Mouse (Mus musculus) fat pad, adult 2 months (tissue): ENCODE data around the gene Pfdn2.

Experiments used
- DNase-seq: peaks from one replicate; pipeline ENCODE4 v3.0.0-alpha.2; 2011; ENCODE audit warnings: low read depth, low spot score; ENCODE audit errors: extremely low read depth

Gene Pfdn2

GRCm38 (mm10) chr1:171402991-171403390, 57.5 kb downstream of the Pfdn2 start:
- no peak for DNase-seq

GRCm38 (mm10) chr1:171407263-171407662, 61.8 kb downstream of the Pfdn2 start:
- no peak for DNase-seq
